Mouse (Mus musculus) brown adipose tissue, adult 24 weeks (tissue): Measurements from ENCODE around the gene Carns1. TPM values are rescaled to one million over a fixed set of nuclear protein-coding genes. Genes with fewer than 3 reads are reported as not detected.

ENCODE experiments used
- H3K27ac ChIP-seq: fragments of 200-500 bp; replicated peaks from 2 replicates; pipeline ENCODE4 v1.5.1; 2012; ENCODE audit warnings: low read depth, mild to moderate bottlenecking, low read length
- H3K4me1 ChIP-seq: fragments of 200-500 bp; 2 replicates; pipeline ENCODE4 v1.6.1; 2012; ENCODE audit warnings: low read length, mixed read lengths; ENCODE audit not compliant: control insufficient read depth, insufficient read depth, insufficient read length
- H3K4me3 ChIP-seq: fragments of 200-500 bp; 2 replicates; pipeline ENCODE4 v1.5.1; 2012; ENCODE audit warnings: low read depth, mild to moderate bottlenecking, low read length, moderate library complexity; ENCODE audit not compliant: insufficient read depth
- polyA plus RNA-seq: library from polyadenylated mRNA; stranded (reverse); fragments of >200 nt; gene quantifications from 2 replicates; pipeline ENCODE4 v1.2.4, GENCODE M21; 2012; ENCODE audit not compliant: missing spikeins, insufficient read depth, insufficient read length

Gene Carns1
- polyA plus RNA-seq: 2.1 and 3.1 TPM in 2 replicates

DNA sequence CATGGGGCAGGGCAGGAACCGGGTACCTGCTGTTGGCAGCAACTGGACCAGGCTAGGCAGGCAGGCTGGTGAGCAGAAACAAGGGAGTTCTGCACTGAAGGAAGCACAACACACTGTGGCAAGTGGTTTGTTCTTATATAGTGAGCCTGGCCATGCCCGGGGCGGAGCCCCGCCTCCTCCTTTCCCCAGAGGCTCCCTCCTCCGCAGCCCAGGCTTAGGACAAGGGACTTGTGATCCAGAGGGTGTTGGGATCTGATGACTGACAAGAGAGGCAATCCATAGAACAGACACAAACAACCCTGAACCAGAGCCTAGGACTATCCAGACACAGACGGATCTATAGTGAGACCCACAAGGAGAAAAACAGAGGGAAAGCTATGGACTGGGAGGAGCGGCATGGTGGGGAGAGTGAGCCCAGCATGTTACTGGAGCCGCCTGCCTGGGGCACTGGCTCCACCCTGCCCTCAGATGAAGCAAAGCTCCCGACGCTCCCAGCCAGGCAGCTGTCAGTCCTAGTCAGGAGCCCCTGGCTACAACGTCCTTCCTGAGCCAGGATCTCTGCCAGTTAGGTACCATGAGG is at the start of gene Carns1:
TSS of gene Carns1 (minus strand) at position 112 of the 580 bp plus-strand sequence.
- H3K27ac ChIP-seq: no peak within 1 kb of the TSS
- peaks cover 7% of the 10 kb centered on the region; the same call in 1 of the 2 replicates for H3K4me1 ChIP-seq
- H3K4me3 ChIP-seq: peak within 1 kb of the TSS; percentile 15; the same call in 1 of the 2 replicates

DNA sequence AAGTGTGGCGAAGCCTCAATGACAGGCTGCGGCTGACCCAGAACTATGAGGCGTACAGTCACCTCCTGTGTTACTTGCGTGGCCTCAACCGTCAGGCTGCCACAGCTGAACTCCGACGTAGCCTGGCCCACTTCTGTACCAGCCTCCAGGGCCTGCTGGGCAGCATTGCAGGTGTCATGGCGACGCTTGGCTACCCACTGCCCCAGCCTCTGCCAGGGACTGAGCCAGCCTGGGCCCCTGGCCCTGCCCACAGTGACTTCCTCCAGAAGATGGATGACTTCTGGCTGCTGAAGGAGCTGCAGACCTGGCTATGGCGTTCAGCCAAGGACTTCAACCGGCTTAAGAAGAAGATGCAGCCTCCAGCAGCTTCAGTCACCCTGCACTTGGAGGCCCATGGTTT is 46.9 kb upstream of the Carns1 start:
- H3K27ac ChIP-seq: no peak overlapping the region
- H3K4me1 ChIP-seq: peaks cover 4% of the 10 kb centered on the region; the same call in 1 of the 2 replicates
- no peak overlapping the region for H3K4me3 ChIP-seq

DNA sequence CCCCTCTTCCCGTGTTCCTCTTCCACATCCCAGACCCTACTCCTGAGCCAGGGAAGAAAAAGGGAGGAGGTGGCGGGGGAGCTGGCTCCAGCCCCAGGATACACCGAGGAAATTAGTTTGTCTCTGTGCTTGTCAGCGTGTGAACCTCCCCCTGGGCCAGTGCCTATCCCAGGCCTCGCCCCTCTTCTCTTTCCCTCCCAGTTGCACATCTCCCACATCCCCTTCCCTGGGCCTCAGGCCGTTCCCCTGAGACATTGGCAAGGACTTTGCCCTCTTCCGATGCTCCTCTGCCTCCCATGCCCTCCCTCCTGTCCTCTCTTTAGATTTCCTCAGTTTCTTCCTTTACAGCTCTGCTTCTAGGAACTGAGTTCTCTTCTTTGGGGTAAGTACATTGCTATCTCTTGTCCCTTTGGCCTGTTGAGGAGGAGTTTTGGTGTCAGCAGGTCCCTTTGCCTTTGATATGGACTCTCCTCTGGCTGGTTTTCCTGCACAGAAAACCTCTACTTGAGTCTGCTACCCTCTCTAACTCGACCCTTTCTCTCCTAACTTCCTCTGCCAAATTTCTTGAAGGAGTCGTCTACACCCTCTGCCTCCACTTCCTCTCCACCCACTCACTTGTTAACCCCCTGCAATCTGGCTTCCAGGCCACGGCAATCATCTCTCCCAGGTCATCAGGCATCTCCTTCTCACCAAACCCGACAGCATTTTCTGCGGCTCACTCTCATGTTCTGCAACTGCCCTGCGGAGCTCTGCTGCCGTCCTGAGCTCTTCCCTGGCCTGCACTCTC is 45.9 kb upstream of the Carns1 start:
- H3K27ac ChIP-seq: peak overlapping the region; percentile 23; the same call in 1 of the 2 replicates
- H3K4me1 ChIP-seq: peaks cover 4% of the 10 kb centered on the region; the same call in 1 of the 2 replicates
- H3K4me3 ChIP-seq: no peak overlapping the region

DNA sequence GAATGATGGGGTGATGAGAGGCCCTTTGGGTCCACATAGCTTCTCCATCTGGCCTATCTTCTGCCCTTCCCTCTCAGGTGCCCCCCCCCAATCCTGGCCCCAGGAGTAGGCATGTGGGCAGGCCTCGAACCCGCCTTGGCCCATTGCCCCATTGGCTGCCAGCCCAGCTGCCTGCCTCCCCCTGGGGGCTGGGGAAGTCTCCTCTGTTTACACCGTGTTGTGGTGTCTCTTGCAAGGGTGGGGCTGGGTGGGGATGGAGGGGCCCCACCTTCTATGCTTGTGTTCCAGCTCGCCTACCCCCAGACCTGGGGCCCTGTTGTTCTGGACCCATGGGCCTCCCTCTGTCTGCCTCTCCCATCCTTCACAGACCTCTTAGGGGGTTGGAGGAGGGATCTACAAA is 45.1 kb upstream of the Carns1 start:
- H3K4me3 ChIP-seq: no peak overlapping the region
- no peak overlapping the region for H3K27ac ChIP-seq
- H3K4me1 ChIP-seq: peaks cover 4% of the 10 kb centered on the region; the same call in 1 of the 2 replicates

DNA sequence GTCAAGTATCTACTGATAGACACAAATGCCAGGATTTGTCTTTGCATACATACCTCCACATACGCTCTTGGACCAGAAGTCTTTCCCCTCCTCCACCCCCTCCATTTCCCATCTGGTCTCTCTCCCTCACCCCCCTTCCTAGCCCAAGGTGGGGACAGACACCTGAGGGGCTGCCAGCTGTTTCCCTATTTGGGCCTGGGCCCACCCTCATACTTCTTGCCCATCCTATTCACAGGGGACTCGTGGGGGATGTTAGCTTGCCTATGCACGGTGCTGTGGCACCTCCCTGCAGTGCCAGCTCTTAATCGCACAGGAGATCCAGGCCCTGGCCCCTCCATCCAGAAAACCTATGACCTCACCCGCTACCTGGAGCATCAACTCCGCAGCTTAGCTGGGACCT is 44.7 kb upstream of the Carns1 start:
- no peak overlapping the region for H3K4me3 ChIP-seq
- no peak overlapping the region for H3K27ac ChIP-seq
- H3K4me1 ChIP-seq: peaks cover 4% of the 10 kb centered on the region; the same call in 1 of the 2 replicates

DNA sequence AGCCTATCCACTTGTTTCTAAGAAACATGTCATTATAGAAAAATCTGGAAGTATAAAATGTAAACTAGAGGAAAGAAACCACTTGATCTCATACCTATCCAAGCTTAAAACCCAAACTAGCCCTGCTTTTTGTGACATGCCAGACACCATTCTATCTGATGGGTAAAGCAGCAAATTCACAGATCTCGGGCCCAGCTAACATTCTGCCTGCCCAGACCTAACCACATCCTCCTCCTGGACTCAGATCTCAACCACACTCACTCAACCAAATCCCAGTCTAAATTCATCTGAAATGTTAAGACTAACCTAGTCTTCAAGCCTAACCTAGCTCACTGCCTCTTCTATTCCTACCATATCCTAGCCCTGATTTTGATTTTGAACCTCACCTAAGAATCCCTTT is 43.5 kb upstream of the Carns1 start:
- H3K27ac ChIP-seq: no peak overlapping the region
- H3K4me1 ChIP-seq: peaks cover 4% of the 10 kb centered on the region; the same call in 1 of the 2 replicates
- H3K4me3 ChIP-seq: no peak overlapping the region

DNA sequence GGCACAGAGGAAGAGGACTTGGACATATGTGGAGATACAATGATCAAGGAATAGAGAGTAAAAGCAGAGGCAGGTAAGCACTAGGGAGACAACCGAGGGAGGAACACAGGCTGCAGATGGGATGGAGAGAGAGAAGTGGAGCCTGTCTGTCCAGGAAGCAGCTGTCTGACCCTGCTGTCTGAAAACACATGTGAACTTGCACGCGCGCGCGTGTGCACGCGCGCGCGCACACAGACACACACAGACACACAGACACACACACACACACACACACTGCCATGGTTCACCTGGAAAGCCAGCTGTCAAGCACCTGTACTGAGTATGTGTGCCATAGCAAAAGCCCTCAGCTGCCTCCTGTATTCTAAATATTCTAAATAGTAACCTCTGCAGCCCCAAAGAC is 43.0 kb upstream of the Carns1 start:
- no peak overlapping the region for H3K4me3 ChIP-seq
- H3K4me1 ChIP-seq: peaks cover 4% of the 10 kb centered on the region; the same call in 1 of the 2 replicates

DNA sequence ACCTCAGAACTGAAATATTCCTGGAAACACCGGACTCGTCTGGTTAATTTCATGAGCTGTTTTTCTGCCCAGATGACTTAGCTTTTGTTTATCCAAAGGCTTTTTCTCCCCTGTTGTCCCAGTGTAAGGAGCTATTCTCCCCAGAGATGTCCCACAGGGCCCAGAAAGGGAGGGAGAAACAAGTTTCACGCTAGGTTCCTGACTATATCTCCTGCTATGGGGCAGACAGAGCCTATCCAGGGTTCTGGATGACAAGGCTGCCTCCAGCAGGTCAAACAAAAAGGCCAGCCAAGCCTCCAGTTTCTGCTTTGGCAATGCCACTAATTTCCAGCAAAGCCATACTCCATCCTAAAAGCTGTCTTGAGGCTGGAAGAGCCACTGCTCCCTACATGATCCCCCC is 42.6 kb upstream of the Carns1 start:
- no peak overlapping the region for H3K27ac ChIP-seq
- H3K4me3 ChIP-seq: no peak overlapping the region
- H3K4me1 ChIP-seq: peaks cover 4% of the 10 kb centered on the region; the same call in 1 of the 2 replicates

More for the DNA sequence above, 43.0 kb upstream of the Carns1 start:
- no peak overlapping the region for H3K27ac ChIP-seq

DNA sequence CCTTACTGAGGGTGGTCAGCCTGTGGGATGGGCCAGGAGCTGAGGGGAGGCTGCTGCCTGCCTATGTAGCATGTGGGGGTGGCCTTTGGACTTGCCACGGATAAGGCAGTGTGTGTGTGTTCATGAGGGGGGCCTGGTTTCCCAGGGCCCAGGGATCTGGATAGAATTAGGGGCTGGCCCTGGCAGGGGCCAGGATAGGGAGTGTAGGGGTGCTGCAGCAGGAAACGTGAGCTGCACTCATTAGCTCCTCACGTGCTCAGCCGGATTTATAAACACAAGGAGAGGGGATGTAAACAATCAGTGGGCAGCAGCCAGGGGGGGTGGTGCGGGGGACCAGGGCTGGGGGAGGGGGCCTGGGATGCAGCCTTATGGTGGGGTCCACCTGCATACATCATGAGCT is 41.9 kb upstream of the Carns1 start:
- Histone ChIP-seq H3K4me3 (no peak overlapping the region), H3K27ac (no peak overlapping the region), H3K4me1 (peaks cover 4% of the 10 kb centered on the region; the same call in 1 of the 2 replicates)

DNA sequence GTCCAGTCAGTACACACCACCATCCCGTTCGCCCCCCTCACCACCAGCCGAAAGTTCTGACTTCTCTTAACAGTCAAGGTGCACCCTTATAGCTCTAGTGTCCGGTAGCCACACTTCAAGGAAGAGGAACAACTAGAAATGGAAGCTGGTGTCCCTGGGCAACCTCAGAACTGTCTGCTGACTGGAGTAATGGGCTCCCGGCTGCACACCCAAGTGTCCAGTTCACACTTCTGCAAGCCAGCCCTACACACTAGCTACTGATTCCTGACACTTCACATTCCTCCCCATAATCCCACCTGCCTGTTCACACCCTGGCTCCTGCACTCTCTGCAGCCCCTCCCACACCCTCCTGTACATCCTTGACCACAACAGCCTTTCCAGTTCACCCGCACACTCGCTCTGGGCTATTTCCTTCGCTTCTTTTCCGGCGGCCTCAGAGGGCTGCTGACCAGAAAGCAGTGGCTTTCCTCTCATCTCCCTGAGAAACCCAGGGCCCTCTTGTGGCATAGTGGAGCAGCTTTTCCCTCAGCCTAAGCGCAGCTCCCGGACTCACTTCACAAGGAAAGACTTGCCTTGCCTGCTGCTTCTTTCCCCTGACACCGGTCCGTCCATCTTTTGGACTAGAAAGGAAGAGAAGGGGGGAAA is 40.9 kb upstream of the Carns1 start:
- Histone ChIP-seq H3K27ac (no peak overlapping the region), H3K4me1 (peaks cover 4% of the 10 kb centered on the region; the same call in 1 of the 2 replicates), H3K4me3 (0 out of 2 replicates have a peak overlapping the region, but pooled peaks have one; percentile 4)

DNA sequence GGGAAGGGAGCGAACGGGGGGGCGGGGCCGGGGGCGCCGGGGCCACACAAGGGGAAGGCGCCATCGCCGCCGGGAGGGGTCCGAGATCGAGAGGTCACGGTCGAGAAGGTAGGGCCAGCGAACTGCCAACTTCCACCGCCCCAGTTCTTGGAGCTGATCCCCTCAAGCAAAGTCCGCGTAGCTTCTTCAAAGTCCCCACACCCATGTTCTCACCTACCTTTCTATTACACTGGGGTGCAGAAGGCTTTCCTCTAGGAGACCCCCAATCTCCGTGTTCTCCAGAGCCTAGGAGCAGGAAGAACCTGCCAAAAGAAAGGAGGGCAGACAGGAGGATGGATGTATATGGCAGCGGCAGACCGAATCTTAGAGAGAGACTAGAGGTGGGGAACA is 40.2 kb upstream of the Carns1 start:
- Histone ChIP-seq H3K4me1 (no peaks in the 10 kb centered on the region), H3K4me3 (peak overlapping the region; percentile 55), H3K27ac (no peak overlapping the region)

DNA sequence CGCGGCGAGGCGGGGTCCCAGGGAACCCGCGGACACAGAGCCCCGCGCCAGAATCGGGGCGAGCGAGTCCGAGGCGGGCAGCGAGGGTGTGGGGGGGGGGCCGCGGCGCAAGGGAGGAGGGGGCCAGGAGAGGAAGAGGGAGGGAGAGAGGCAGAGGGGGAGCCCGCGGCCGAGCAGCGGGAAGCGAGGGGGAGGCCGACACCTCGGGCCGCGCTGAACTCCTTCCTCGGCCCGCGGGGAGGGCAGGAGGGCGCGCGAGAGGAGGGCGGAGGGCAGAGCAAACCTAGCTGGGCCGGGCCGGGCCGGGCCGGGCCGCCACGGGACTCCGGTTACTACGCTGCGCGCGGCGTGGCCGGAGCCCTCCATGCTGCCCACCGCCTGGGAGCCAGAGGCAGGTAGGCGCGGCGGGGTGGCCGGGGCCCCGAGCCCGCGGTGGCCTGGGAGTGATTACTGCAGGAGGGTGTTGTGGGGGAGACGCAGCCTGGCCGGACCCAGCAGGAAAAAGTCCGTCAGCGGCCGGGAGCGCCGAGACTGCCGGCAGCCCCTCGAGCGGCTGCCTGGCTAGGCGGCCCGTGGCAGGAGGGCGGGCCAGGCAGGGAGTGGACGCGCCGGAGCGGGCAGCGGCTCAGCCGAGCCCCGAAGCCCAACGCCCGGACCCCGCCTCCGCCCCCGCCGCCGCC is 39.6 kb upstream of the Carns1 start:
- Histone ChIP-seq H3K4me1 (no peaks in the 10 kb centered on the region), H3K27ac (no peak overlapping the region), H3K4me3 (peak overlapping the region; percentile 85)

DNA sequence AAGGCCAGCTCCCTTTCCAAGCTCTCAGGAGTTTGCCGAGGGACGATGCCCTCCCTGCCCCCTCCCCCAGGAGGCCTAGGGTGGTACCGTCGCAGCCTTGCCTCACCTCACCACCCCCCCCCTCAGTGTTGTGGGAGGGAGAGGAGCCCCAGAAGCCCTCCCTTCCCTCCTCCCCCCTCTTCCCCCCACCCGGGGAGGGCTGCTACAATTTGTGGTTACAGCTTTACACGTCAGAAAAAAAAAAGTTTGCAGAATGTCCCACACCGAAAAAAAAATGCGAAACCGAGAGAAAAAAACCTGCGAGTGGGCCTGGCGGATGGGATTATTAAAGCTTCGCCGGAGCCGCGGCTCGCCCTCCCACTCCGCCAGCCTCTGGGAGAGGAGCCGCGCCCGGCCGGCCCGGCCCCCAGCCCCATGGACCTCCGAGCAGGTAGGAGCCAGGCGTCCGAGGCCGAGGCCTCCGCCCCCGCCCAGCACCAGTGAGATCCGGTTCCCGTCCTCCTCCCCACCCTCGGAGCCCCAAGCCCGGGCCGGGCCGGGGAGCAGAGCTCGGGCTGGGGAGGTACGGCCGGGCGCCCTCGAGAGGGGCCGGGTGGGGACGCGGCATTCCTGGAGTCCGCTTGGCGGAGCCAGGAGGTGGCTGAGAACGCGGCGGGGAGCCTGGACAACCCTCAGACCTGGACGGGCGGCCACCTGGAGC is 38.9 kb upstream of the Carns1 start, which contains the start of the genes Clcf1 and AC109138.7:
TSS of gene Clcf1 (plus strand) at position 168 of the 700 bp plus-strand sequence.
TSS of gene AC109138.7 (plus strand) at position 287 of the 700 bp plus-strand sequence.
- H3K27ac ChIP-seq: no peak within 1 kb of the TSS
- H3K4me3 ChIP-seq: peak within 1 kb of the TSS; percentile 85
- no peaks in the 10 kb centered on the region for H3K4me1 ChIP-seq

DNA sequence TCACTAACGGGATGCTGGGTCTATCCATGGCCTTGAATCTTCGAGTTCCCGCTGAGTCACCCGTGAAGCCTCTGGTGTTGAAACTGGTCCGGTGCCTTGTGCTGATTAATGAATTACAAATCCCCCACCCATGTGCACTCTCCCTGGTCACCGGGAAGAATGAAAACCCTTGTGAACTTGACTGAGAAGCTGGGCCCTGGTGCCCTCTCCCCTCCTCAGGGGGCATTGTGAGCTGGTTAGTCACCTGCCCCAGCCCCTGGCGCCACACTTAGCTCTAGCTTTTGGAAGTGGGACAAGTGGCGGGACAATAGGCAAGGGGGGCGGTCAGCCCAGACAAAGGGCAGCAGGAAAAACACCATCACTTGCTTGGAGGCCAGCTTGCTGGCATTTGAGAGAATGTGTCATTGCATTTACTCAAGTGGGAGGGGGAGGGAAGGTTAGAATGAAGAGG is 38.3 kb upstream of the Carns1 start:
- Histone ChIP-seq H3K27ac (no peak overlapping the region), H3K4me3 (peak overlapping the region; percentile 85)

More for the DNA sequence above, 38.3 kb upstream of the Carns1 start:
- no peaks in the 10 kb centered on the region for H3K4me1 ChIP-seq
